Mouse (Mus musculus) CH12.LX (cell line): ENCODE data around the gene Plcl2. TPM values are rescaled to one million over a fixed set of nuclear protein-coding genes. Genes with fewer than 3 reads are reported as not detected.

Source experiments
- DNase-seq: peaks from one replicate; pipeline ENCODE4 v3.0.0-alpha.2; 2013; ENCODE audit errors: extremely low read depth
- H3K27ac ChIP-seq: 2 replicates; pipeline ENCODE4 v1.5.1; 2012; ENCODE audit warnings: low read depth, mild to moderate bottlenecking, control low read depth, moderate library complexity; ENCODE audit not compliant: insufficient read depth
- H3K27me3 ChIP-seq: replicated peaks from 2 replicates; pipeline ENCODE3; 2012; ENCODE audit warnings: inconsistent platforms
- H3K36me3 ChIP-seq, 2 experiments: replicated peaks in 1 of 2; 2 replicates each; pipeline versions ENCODE3 to v1.6.1; 2012; ENCODE audit warnings: inconsistent platforms in 1 of 2, low read length in 1 of 2, mild to moderate bottlenecking in 1 of 2, mixed read lengths in 1 of 2, moderate library complexity in 1 of 2; ENCODE audit not compliant: control insufficient read depth in 1 of 2, insufficient read depth in 1 of 2
- H3K4me1 ChIP-seq, 2 experiments: 2 replicates each; pipeline ENCODE4 v1.6.1; 2012; ENCODE audit warnings: inconsistent platforms in 1 of 2, moderate library complexity in 1 of 2; ENCODE audit not compliant: insufficient read depth in 2 of 2, control insufficient read depth in 1 of 2
- H3K4me2 ChIP-seq: 2 replicates; pipeline ENCODE4 v1.6.1; 2012; ENCODE audit warnings: low read depth, mild to moderate bottlenecking, control low read depth; ENCODE audit not compliant: poor library complexity, insufficient read depth, severe bottlenecking
- H3K4me3 ChIP-seq, 3 experiments: fragments of 150-350 bp in 1 of 3; sonication (generic) in 1 of 3; replicated peaks in 1 of 3; 2 replicates each; pipeline versions ENCODE3 to v1.5.1; 2011 to 2012; ENCODE audit warnings: low read depth in 2 of 3, low read length in 2 of 3, mild to moderate bottlenecking in 2 of 3, moderate library complexity in 2 of 3, control low read depth in 1 of 3, improper control_type of control experiment in 1 of 3, inconsistent platforms in 1 of 3, mixed read lengths in 1 of 3; ENCODE audit not compliant: poor library complexity in 1 of 3
- H3K79me2 ChIP-seq: replicated peaks from 2 replicates; pipeline ENCODE4 v1.6.1; 2012; ENCODE audit warnings: mild to moderate bottlenecking, moderate library complexity; ENCODE audit not compliant: control insufficient read depth, poor library complexity, insufficient read depth, severe bottlenecking; ENCODE audit errors: extremely low read depth
- H3K9ac ChIP-seq: 2 replicates; pipeline ENCODE4 v1.6.1; 2012; ENCODE audit warnings: low read depth, mild to moderate bottlenecking, control low read depth, moderate library complexity; ENCODE audit not compliant: insufficient read depth
- H3K9me3 ChIP-seq: replicated peaks from 2 replicates; pipeline ENCODE3; 2012; ENCODE audit warnings: low read length, inconsistent platforms, mixed read lengths
- CHD1 ChIP-seq: IDR thresholded peaks from 2 replicates; pipeline ENCODE4 v1.6.1; 2012; ENCODE audit warnings: low read depth, low read length, improper control_type of control experiment, inconsistent platforms
- CHD2 ChIP-seq: IDR thresholded peaks from 2 replicates; pipeline ENCODE4 v1.6.1; 2011; ENCODE audit warnings: low read length, improper control_type of control experiment
- CTCF ChIP-seq, 2 experiments: IDR thresholded peaks in 1 of 2; conservative IDR thresholded peaks in 1 of 2; 2 replicates each; pipeline ENCODE4 v1.5.1; 2011 to 2012; ENCODE audit warnings: low read depth in 2 of 2, low read length in 2 of 2, improper control_type of control experiment in 1 of 2, inconsistent platforms in 1 of 2, mild to moderate bottlenecking in 1 of 2, moderate library complexity in 1 of 2
- E2F4 ChIP-seq: IDR thresholded peaks from 2 replicates; pipeline ENCODE4 v1.6.1; 2011; ENCODE audit warnings: low read depth, low read length, improper control_type of control experiment; ENCODE audit not compliant: insufficient replicate concordance
- ELF1 ChIP-seq: IDR thresholded peaks from 2 replicates; pipeline ENCODE4 v1.6.1; 2014; ENCODE audit warnings: low read depth, mild to moderate bottlenecking, inconsistent platforms, low read length, improper control_type of control experiment
- EP300 ChIP-seq: IDR thresholded peaks from 2 replicates; pipeline ENCODE4 v1.6.1; 2011; ENCODE audit warnings: low read length, improper control_type of control experiment
- ETS1 ChIP-seq: conservative IDR thresholded peaks from 2 replicates; pipeline ENCODE4 v1.6.1; 2012; ENCODE audit warnings: low read depth, mild to moderate bottlenecking, inconsistent platforms, low read length, improper control_type of control experiment, moderate library complexity
- HCFC1 ChIP-seq: IDR thresholded peaks from 2 replicates; pipeline ENCODE4 v1.6.1; 2012; ENCODE audit warnings: low read depth, mild to moderate bottlenecking, inconsistent platforms, low read length, improper control_type of control experiment
- IRF4 ChIP-seq: IDR thresholded peaks from 2 replicates; pipeline ENCODE4 v1.6.1; 2014; ENCODE audit warnings: low read depth, mild to moderate bottlenecking, inconsistent platforms, low read length, improper control_type of control experiment
- JUN ChIP-seq: IDR thresholded peaks from 2 replicates; pipeline ENCODE4 v1.6.1; 2011; ENCODE audit warnings: low read depth, mild to moderate bottlenecking, low read length, improper control_type of control experiment, moderate library complexity; ENCODE audit not compliant: insufficient read depth
- KAT2A ChIP-seq: IDR thresholded peaks from 2 replicates; pipeline ENCODE4 v1.6.1; 2012; ENCODE audit warnings: low read length, improper control_type of control experiment, inconsistent platforms; ENCODE audit not compliant: insufficient replicate concordance
- MAFK ChIP-seq: IDR thresholded peaks from 2 replicates; pipeline ENCODE4 v1.6.1; 2011; ENCODE audit warnings: low read length, improper control_type of control experiment; ENCODE audit not compliant: insufficient replicate concordance
- MAX ChIP-seq: IDR thresholded peaks from 2 replicates; pipeline ENCODE4 v1.6.1; 2011; ENCODE audit warnings: low read length, improper control_type of control experiment
- MAZ ChIP-seq: IDR thresholded peaks from 2 replicates; pipeline ENCODE4 v1.6.1; 2012; ENCODE audit warnings: low read depth, mild to moderate bottlenecking, inconsistent platforms, low read length, improper control_type of control experiment, moderate library complexity
- MEF2A ChIP-seq: IDR thresholded peaks from 2 replicates; pipeline ENCODE4 v1.6.1; 2014; ENCODE audit warnings: low read depth, mild to moderate bottlenecking, inconsistent platforms, low read length, improper control_type of control experiment, borderline replicate concordance
- NELFE ChIP-seq: IDR thresholded peaks from 2 replicates; pipeline ENCODE4 v1.6.1; 2011; ENCODE audit warnings: low read depth, low read length, improper control_type of control experiment
- NRF1 ChIP-seq: IDR thresholded peaks from 2 replicates; pipeline ENCODE4 v1.6.1; 2014; ENCODE audit warnings: low read depth, mild to moderate bottlenecking, inconsistent platforms, low read length, improper control_type of control experiment, moderate library complexity
- PAX5 ChIP-seq: IDR thresholded peaks from 2 replicates; pipeline ENCODE4 v1.6.1; 2012; ENCODE audit warnings: low read length, inconsistent platforms, mixed read lengths
- SIN3A ChIP-seq: IDR thresholded peaks from 2 replicates; pipeline ENCODE4 v1.6.1; 2012; ENCODE audit warnings: low read length, improper control_type of control experiment, inconsistent platforms
- SMC3 ChIP-seq: IDR thresholded peaks from 2 replicates; pipeline ENCODE4 v1.6.1; 2011; ENCODE audit warnings: low read depth, low read length, improper control_type of control experiment
- TBP ChIP-seq: conservative IDR thresholded peaks from 2 replicates; pipeline ENCODE4 v1.6.1; 2011; ENCODE audit warnings: low read depth, low read length, improper control_type of control experiment
- TCF12 ChIP-seq: IDR thresholded peaks from 2 replicates; pipeline ENCODE4 v1.6.1; 2014; ENCODE audit warnings: low read depth, mild to moderate bottlenecking, inconsistent platforms, low read length, improper control_type of control experiment
- UBTF ChIP-seq: IDR thresholded peaks from 2 replicates; pipeline ENCODE4 v1.6.1; 2012; ENCODE audit warnings: low read depth, mild to moderate bottlenecking, inconsistent platforms, low read length, improper control_type of control experiment, moderate library complexity
- USF1 ChIP-seq: IDR thresholded peaks from 2 replicates; pipeline ENCODE4 v1.6.1; 2014; ENCODE audit warnings: low read depth, mild to moderate bottlenecking, inconsistent platforms, low read length, improper control_type of control experiment
- ZC3H11A ChIP-seq: IDR thresholded peaks from 2 replicates; pipeline ENCODE4 v1.6.1; 2012; ENCODE audit warnings: low read depth, mild to moderate bottlenecking, inconsistent platforms, low read length, improper control_type of control experiment
- ZKSCAN1 ChIP-seq: IDR thresholded peaks from 2 replicates; pipeline ENCODE4 v1.6.1; 2012; ENCODE audit warnings: low read depth, inconsistent platforms, low read length, improper control_type of control experiment, borderline replicate concordance
- ZMIZ1 ChIP-seq: IDR thresholded peaks from 2 replicates; pipeline ENCODE4 v1.6.1; 2012; ENCODE audit warnings: low read depth, mild to moderate bottlenecking, inconsistent platforms, low read length, improper control_type of control experiment
- ZNF384 ChIP-seq: IDR thresholded peaks from 2 replicates; pipeline ENCODE4 v1.6.1; 2012; ENCODE audit warnings: low read depth, low read length, improper control_type of control experiment, inconsistent platforms
- dilution Hi-C: fragments of 300-500 bp; cut with MboI; formaldehyde crosslinking; loops from 2 replicates; pipeline ENCODE4 v1.14.3; 2020; ENCODE audit warnings: low sequenced_read_pairs; ENCODE audit not compliant: extremely low pct_unique_long_range_greater_than_20kb, extremely low pct_ligation_motif_present
- in situ Hi-C: fragments of 300-500 bp; cut with MboI; formaldehyde crosslinking; loops from 3 replicates; pipeline ENCODE4 v1.14.3; 2019; ENCODE audit warnings: low sequenced_read_pairs, low pct_ligation_motif_present, low pct_unique_long_range_greater_than_20kb, mixed read lengths
- polyA plus RNA-seq: library from polyadenylated mRNA; unstranded; fragments of >175 nt; gene quantifications from 2 replicates; pipeline ENCODE4 v1.2.1, GENCODE M21; 2012; ENCODE audit warnings: low read depth; ENCODE audit not compliant: insufficient read length
- total RNA-seq, 2 experiments: library from RNA; depleted of rRNA; stranded (reverse); fragments of 300-350 nt in 1 of 2; fragments of >200 nt in 1 of 2; gene quantifications; 2 replicates each; pipeline ENCODE4 v1.2.3; 2012 to 2014

Plcl2 gene
- total and polyA plus RNA-seq, 3 experiments, result 9.0 to 16.6 (median 12.7) TPM

- no peaks in the 10 kb centered on the region for H3K27me3 ChIP-seq
- peak; percentile 89 for DNase-seq
- no peak for TF ChIP-seq UBTF
- TF ChIP-seq JUN, result no peak; the same call in 1 of the 2 replicates
- TF ChIP-seq E2F4, result no peak
- TF ChIP-seq ZNF384, result peak; percentile 63
- TF ChIP-seq ELF1, result no peak
- no peak for TF ChIP-seq SIN3A
- TF ChIP-seq KAT2A, result no peak
- TF ChIP-seq TCF12, result no peak
- TF ChIP-seq HCFC1, result no peak
- no peak for TF ChIP-seq CTCF (conservative IDR thresholded peaks at IDR 0.05 in 1 of 2, IDR thresholded peaks at IDR 0.05 in 1 of 2; ENCODE audit: low read depth in 2 of 2, low read length in 2 of 2)
- no peak for TF ChIP-seq ZKSCAN1
- no peak for TF ChIP-seq USF1
- no peak for TF ChIP-seq ZMIZ1
- no peak for TF ChIP-seq NRF1
- TF ChIP-seq EP300, result 0 out of 2 replicates have a peak, but pooled peaks have one; percentile 6
- H3K4me1 ChIP-seq, result peaks cover 8 to 13% of the 10 kb centered on the region in 2 experiments; a peak in 3 of 4 replicates
- H3K79me2 ChIP-seq, result no peaks in the 10 kb centered on the region
- no peaks in the 10 kb centered on the region for H3K9me3 ChIP-seq
- in situ Hi-C loops (no loop called here), dilution Hi-C loops (no loop called here)
- H3K36me3 ChIP-seq, result no peaks in the 10 kb centered on the region
- peak overlapping the region; percentile 97 for H3K27ac ChIP-seq
- peak overlapping the region; percentile 71 for H3K9ac ChIP-seq
- peak overlapping the region; percentile 88; the same call in 1 of the 2 replicates for H3K4me2 ChIP-seq
- peak overlapping the region; percentile 49 to 69 (median 57) for H3K4me3 ChIP-seq
Observed at GRCm38 (mm10) chr17:50469543-50470431, 39.4 kb upstream of the Plcl2 start.

- peak overlapping the region; percentile 71 for H3K9ac ChIP-seq
- peak overlapping the region; percentile 88 for H3K4me2 ChIP-seq
- H3K79me2 ChIP-seq, result no peaks in the 10 kb centered on the region
- peak overlapping the region; percentile 97 for H3K27ac ChIP-seq
- H3K9me3 ChIP-seq, result no peaks in the 10 kb centered on the region
- in situ Hi-C loops, result no loop called here
- no peaks in the 10 kb centered on the region for H3K36me3 ChIP-seq
- peaks cover 8 to 13% of the 10 kb centered on the region in 2 experiments; a peak in 3 of 4 replicates for H3K4me1 ChIP-seq
- peak; percentile 88 for DNase-seq
- dilution Hi-C loops, result no loop called here
- H3K4me3 ChIP-seq, result peak overlapping the region; percentile 49 to 69 (median 57)
- no peaks in the 10 kb centered on the region for H3K27me3 ChIP-seq
- TF ChIP-seq TBP (peak; percentile 91), KAT2A (no peak), JUN (peak; percentile 54; the same call in 1 of the 2 replicates), IRF4 (peak; percentile 69; the same call in 1 of the 2 replicates), PAX5 (no peak), HCFC1 (peak; percentile 63), E2F4 (no peak), MAFK (no peak), ETS1 (peak; percentile 97), EP300 (no peak), ZC3H11A (no peak), CHD1 (no peak), MAX (peak; percentile 68), TCF12 (peak; percentile 77), UBTF (0 out of 2 replicates have a peak, but pooled peaks have one; percentile 57), SMC3 (no peak), MAZ (no peak), ELF1 (0 out of 2 replicates have a peak, but pooled peaks have one; percentile 41), NELFE (peak; percentile 70; the same call in 1 of the 2 replicates), MEF2A (peak; percentile 22; the same call in 1 of the 2 replicates), CHD2 (no peak)
Observed at GRCm38 (mm10) chr17:50470432-50471078, 38.6 kb upstream of the Plcl2 start.
